Mouse (Mus musculus): ENCODE results near the gene 4833439L19Rik.

4833439L19Rik gene

GRCm38 (mm10) chr13:54505920-54506319 lies 59.3 kb downstream of the 4833439L19Rik start:
- no peak for DNase-seq

- DNase-seq = peak; percentile 22 to 23
These were observed 60.5 kb downstream of the 4833439L19Rik start for GRCm38 (mm10) chr13:54504611-54505260.

GRCm38 (mm10) chr13:54503604-54504521 lies 61.4 kb downstream of the 4833439L19Rik start, which contains the start of gene Simc1:
Gene Simc1, plus strand, starts transcription at chr13:54503779.
- peak; percentile 83 to 90 for DNase-seq

GRCm38 (mm10) chr13:54503278-54503603 lies 62.0 kb downstream of the 4833439L19Rik start:
- DNase-seq = no peak

DNA sequence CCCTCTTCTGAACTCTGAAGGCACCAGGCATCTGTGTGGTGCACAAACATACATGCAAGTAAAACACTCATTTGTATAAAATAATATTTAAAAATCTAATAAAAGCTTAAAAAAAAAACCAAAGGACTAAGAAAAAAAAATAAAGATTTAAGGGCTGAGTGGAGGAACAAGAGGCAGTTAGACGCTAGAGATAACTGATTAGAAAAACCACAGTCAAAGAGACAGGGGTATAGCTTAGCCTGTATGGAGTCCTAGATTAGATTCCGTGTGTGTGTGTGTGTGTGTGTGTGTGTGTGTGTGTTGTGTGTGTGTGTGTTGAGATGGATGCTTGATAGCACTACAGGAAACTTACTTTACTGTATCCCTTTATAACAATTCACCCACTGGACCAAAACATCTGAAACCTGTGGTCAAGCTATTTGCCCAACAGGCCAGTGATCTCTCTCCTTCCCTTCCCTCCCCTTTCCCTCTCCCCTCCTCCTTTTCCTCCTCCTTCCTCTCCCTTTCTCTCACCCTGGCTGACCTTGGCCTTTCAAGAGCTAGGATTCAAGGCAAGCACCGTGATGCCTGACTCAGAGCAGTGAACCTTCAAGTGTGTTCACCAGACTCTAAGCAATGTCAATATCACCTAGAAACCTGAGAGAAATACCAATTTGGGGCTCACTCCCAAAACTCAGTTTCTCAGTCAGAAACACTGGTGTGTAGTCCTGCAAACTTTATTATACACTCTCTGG lies 63.1 kb downstream of the 4833439L19Rik start:
- DNase-seq = no peak

DNA sequence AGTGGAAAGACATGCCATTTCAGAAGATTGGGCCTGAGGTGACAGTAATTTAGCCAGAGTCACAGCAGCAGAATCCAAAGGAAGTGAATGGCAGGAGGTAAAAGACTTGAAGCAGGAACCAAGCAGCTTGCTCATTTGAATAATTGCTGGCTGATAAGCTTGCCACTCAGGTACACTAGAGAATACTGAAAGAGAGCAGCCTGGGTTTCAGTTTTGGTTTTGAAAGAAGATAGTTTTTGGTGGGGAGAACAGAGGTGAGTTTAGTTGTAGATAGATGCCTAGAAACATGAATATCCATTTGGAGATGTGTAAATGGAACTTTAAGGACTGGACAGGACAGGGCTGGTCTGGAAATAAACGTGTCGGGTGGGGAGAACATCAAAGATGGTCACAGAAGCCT lies 63.9 kb downstream of the 4833439L19Rik start:
- DNase-seq = no peak
